Mouse (Mus musculus) cerebellum, adult 2 months (tissue): ENCODE measurements around the gene Leng1. TPM values are rescaled to one million over a fixed set of nuclear protein-coding genes. Genes with fewer than 3 reads are reported as not detected.

Experiments
- DNase-seq, 2 experiments: peaks; one replicate each; pipeline ENCODE4 v3.0.0; 2021
- H3K27ac ChIP-seq: fragments of 200-500 bp; 2 replicates; pipeline ENCODE4 v1.5.1; 2012; ENCODE audit warnings: low read length, control low read depth, inconsistent platforms; ENCODE audit not compliant: insufficient read depth
- H3K27me3 ChIP-seq: fragments of 200-500 bp; 2 replicates; pipeline ENCODE4 v1.6.1; 2012; ENCODE audit warnings: inconsistent platforms, mild to moderate bottlenecking, low read length, moderate library complexity; ENCODE audit not compliant: control insufficient read depth, insufficient read depth
- H3K4me1 ChIP-seq: fragments of 200-500 bp; 2 replicates; pipeline ENCODE4 v1.6.1; 2011; ENCODE audit warnings: low read length; ENCODE audit not compliant: control insufficient read depth, insufficient read depth
- H3K4me3 ChIP-seq: fragments of 200-500 bp; replicated peaks from 2 replicates; pipeline ENCODE3; 2011; ENCODE audit warnings: mild to moderate bottlenecking, low read depth, low read length, control low read depth; ENCODE audit not compliant: insufficient read depth
- CTCF ChIP-seq: fragments of 200-500 bp; IDR thresholded peaks from 2 replicates; pipeline ENCODE4 v1.5.1; 2011; ENCODE audit warnings: low read depth, mild to moderate bottlenecking, control low read depth, low read length, moderate library complexity, borderline replicate concordance; ENCODE audit not compliant: insufficient read depth
- POLR2A ChIP-seq: fragments of 200-500 bp; IDR thresholded peaks from 2 replicates; pipeline ENCODE4 v1.6.1; 2011; ENCODE audit warnings: low read length, control low read depth, borderline replicate concordance; ENCODE audit not compliant: insufficient read depth
- WGBS: fragments of 180-500 bp; shearing (Covaris S2); methylation state at CpG from one replicate; pipeline ENCODE4 v1.1.7; 2018; 5-methylcytosine and 5-hydroxymethylcytosine counted together
- polyA plus RNA-seq: library from polyadenylated mRNA; depleted of rRNA; stranded (reverse); fragments of >200 nt; gene quantifications from 2 replicates; pipeline ENCODE4 v1.2.3, GENCODE M21; 2012; rRNA removed

Gene Leng1
- polyA plus RNA-seq, 1 experiment, result 12.9 TPM

- DNase-seq, result no peak
- WGBS, result 68% methylated on average over 3 of the region's 3 CpGs
Measured at GRCm38 (mm10) chr7:3614021-3614420, 51.6 kb downstream of the Leng1 start.

GRCm38 (mm10) chr7:3611006-3611405 is 54.6 kb downstream of the Leng1 start:
- Histone ChIP-seq H3K27me3 (no peaks in the 10 kb centered on the region), H3K4me1 (no peaks in the 10 kb centered on the region), H3K4me3 (no peak overlapping the region), H3K27ac (no peak overlapping the region)
- TF ChIP-seq POLR2A (no peak), CTCF (no peak)
- WGBS, result 88% methylated on average over 13 of the region's 13 CpGs
- DNase-seq, result no peak

More at GRCm38 (mm10) chr7:3614021-3614420, 51.6 kb downstream of the Leng1 start:
- Histone ChIP-seq H3K4me3 (no peak overlapping the region), H3K4me1 (no peaks in the 10 kb centered on the region), H3K27me3 (no peaks in the 10 kb centered on the region), H3K27ac (no peak overlapping the region)
- TF ChIP-seq CTCF (no peak), POLR2A (no peak)

GRCm38 (mm10) chr7:3610437-3610836 is 55.2 kb downstream of the Leng1 start:
- DNase-seq, result no peak
- H3K27me3 ChIP-seq, result no peaks in the 10 kb centered on the region
- H3K4me1 ChIP-seq, result no peaks in the 10 kb centered on the region
- no peak overlapping the region for H3K4me3 ChIP-seq
- WGBS, result 93% methylated on average over 3 of the region's 3 CpGs
- no peak for TF ChIP-seq CTCF
- TF ChIP-seq POLR2A, result no peak
- no peak overlapping the region for H3K27ac ChIP-seq

Other genes starting within 250 kb of the Leng1 start
- 0.05 and 0.13 TPM in 2 replicates for gene Cacng6, start 241.6 kb downstream of the Leng1 start, polyA plus RNA-seq
- 0.49 and 0.84 TPM in 2 replicates for gene Tarm1, start 163.2 kb downstream of the Leng1 start, polyA plus RNA-seq
- 2.6 and 2.7 TPM in 2 replicates for gene Oscar, start 49.7 kb downstream of the Leng1 start, polyA plus RNA-seq
- gene Ndufa3, start 48.5 kb downstream of the Leng1 start, polyA plus RNA-seq, result 426 and 441 TPM in 2 replicates
- gene Tfpt, start 35.9 kb downstream of the Leng1 start, polyA plus RNA-seq, result 33.2 and 34.5 TPM in 2 replicates
- gene Prpf31, start 35.9 kb downstream of the Leng1 start, polyA plus RNA-seq, result 70.9 and 79.1 TPM in 2 replicates
- 60.9 and 61.1 TPM in 2 replicates for gene Cnot3, start 20.6 kb downstream of the Leng1 start, polyA plus RNA-seq
- 10.8 and 11.7 TPM in 2 replicates for gene Tmc4, start 11.7 kb upstream of the Leng1 start, polyA plus RNA-seq
- gene Tsen34, start 27.0 kb upstream of the Leng1 start, polyA plus RNA-seq, result 112 and 115 TPM in 2 replicates
- gene Mboat7, start 27.7 kb upstream of the Leng1 start, polyA plus RNA-seq, result 114 and 115 TPM in 2 replicates
- 866 and 1,027 TPM in 2 replicates for gene Rps9, start 38.2 kb upstream of the Leng1 start, polyA plus RNA-seq
- gene Pirb, start 54.6 kb upstream of the Leng1 start, polyA plus RNA-seq, result 0.27 and 0.31 TPM in 2 replicates
- gene Gm15448, start 159.8 kb upstream of the Leng1 start, polyA plus RNA-seq, result not detected in 2 replicates
- 0.03 TPM in 1 of 2 replicates, not detected in the other for gene Pira2, start 179.2 kb upstream of the Leng1 start, polyA plus RNA-seq
- gene Gm14548, start 232.3 kb upstream of the Leng1 start, polyA plus RNA-seq, result not detected in 2 replicates
- gene Lilra6, start 249.7 kb upstream of the Leng1 start, polyA plus RNA-seq, result not detected in 2 replicates